Mouse (Mus musculus): ENCODE measurements around the gene Olfr1438-ps1. TPM values are rescaled to one million over a fixed set of nuclear protein-coding genes. Genes with fewer than 3 reads are reported as not detected.
"Not testable (repeated sequence)": the region's sequence is repeated elsewhere in the genome, so short reads cannot be mapped to it uniquely, and the experiment has no call there.

The Olfr1438-ps1 gene
- polyA plus RNA-seq (2012; fragmentation: generic; extraction: Trizol): not detected

DNA sequence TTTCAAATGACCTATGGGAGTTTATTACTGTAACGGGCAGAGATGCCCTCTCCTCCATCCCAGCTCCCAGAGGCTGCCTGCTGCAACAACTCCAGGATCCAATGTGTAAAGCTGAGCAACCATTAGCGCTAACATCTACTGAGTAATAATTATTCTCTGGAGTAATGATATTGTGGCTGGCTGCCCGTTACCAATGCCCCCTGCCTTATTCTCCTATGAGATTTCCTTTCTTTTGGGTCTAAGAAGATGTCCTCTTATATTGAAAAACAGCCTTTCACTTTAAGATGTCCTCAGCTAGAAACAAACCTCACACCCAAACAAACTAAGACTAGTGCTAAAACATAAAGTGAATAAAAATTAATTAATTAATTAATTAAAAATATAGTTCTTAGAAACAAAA lies at the start of gene Olfr1438-ps1:
Gene Olfr1438-ps1 (minus strand): TSS at position 101 of the 400 bp plus-strand sequence.
- Histone ChIP-seq H3K27me3 (ENCODE audit: control insufficient read depth, insufficient read depth, insufficient read length) (no peaks in the 10 kb centered on the region), H3K79me2 (ENCODE audit: control insufficient read depth, insufficient read depth) (no peaks in the 10 kb centered on the region), H3K4me2 (ENCODE audit: low read depth) (no peak within 1 kb of the TSS), H3ac (ENCODE audit: control insufficient read depth, insufficient read length) (no peak within 1 kb of the TSS), H3K36me3 (ENCODE audit: control insufficient read depth, insufficient read depth) (no peaks in the 10 kb centered on the region), H3K4me3 (no peak within 1 kb of the TSS)
- TF ChIP-seq E2F4 (IDR thresholded peaks at IDR 0.05; ENCODE audit: insufficient read depth) (no peak), TCF12 (IDR thresholded peaks at IDR 0.05; ENCODE audit: insufficient read depth, poor library complexity, severe bottlenecking) (no peak), USF1 (IDR thresholded peaks at IDR 0.05; ENCODE audit: low read depth) (no peak), CEBPB (IDR thresholded peaks at IDR 0.05; ENCODE audit: insufficient read depth, poor library complexity, severe bottlenecking) (no peak), TCF3 (IDR thresholded peaks at IDR 0.05; ENCODE audit: insufficient read length, low read depth) (no peak), POLR2A (IDR thresholded peaks at IDR 0.05; ENCODE audit: insufficient read length, low read depth) (no peak), MAX (IDR thresholded peaks at IDR 0.05; ENCODE audit: low read depth) (no peak), MYOD1 (IDR thresholded peaks at IDR 0.05; ENCODE audit: control insufficient read depth in 1 of 3, insufficient read length in 2 of 3, low read depth in 2 of 3) (no peak), REST (IDR thresholded peaks at IDR 0.05; ENCODE audit: insufficient read depth, insufficient read length) (no peak), POLR2AphosphoS2 (IDR thresholded peaks at IDR 0.05; ENCODE audit: insufficient read length, low read depth) (no peak), MYOG (IDR thresholded peaks at IDR 0.05; ENCODE audit: control insufficient read depth in 1 of 3, insufficient read depth in 1 of 3, insufficient read length in 2 of 3, low read depth in 2 of 3) (no peak), SRF (IDR thresholded peaks at IDR 0.05; ENCODE audit: control insufficient read depth, insufficient read length, low read depth) (no peak)

DNA sequence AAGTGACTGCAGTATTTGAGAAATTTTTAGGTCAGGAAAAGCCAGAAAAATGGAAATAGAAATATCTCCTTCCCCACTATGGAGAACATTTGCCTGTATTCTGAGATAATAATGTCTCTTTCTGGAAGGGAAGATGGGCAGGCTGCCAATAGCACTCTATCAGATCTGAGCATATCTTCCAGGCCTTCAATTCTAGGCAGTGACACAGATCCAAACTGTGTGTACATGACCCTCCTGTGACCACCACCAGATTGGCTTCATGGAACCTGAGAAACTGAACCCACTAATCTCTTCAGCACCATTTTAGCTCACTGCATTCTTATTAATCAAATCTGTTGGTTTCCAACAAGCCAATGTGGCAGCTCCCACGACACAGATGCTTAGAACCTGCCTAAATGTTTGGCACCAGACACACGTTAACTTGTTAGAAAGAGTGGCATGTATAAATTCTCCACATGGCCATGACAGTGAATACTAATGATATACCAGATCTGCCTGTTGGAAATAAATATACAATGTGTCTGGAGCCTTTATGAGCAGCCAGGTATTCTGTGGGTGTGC lies 38.8 kb upstream of the Olfr1438-ps1 start:
- no peaks in the 10 kb centered on the region for H3K36me3 ChIP-seq (ENCODE audit: control insufficient read depth, insufficient read depth)
- no peak for TF ChIP-seq MYOD1 (IDR thresholded peaks at IDR 0.05; ENCODE audit: control insufficient read depth in 1 of 3, insufficient read length in 2 of 3, low read depth in 2 of 3)
- no peak for TF ChIP-seq USF1 (IDR thresholded peaks at IDR 0.05; ENCODE audit: low read depth)
- no peak for TF ChIP-seq TCF3 (IDR thresholded peaks at IDR 0.05; ENCODE audit: insufficient read length, low read depth)
- TF ChIP-seq SRF (IDR thresholded peaks at IDR 0.05; ENCODE audit: control insufficient read depth, insufficient read length, low read depth): no peak
- TF ChIP-seq E2F4 (IDR thresholded peaks at IDR 0.05; ENCODE audit: insufficient read depth): no peak
- no peak for TF ChIP-seq MYOG (IDR thresholded peaks at IDR 0.05; ENCODE audit: control insufficient read depth in 1 of 3, insufficient read depth in 1 of 3, insufficient read length in 2 of 3, low read depth in 2 of 3)
- TF ChIP-seq POLR2AphosphoS2 (IDR thresholded peaks at IDR 0.05; ENCODE audit: insufficient read length, low read depth): no peak
- H3K79me2 ChIP-seq (ENCODE audit: control insufficient read depth, insufficient read depth): no peaks in the 10 kb centered on the region
- H3K4me2 ChIP-seq (ENCODE audit: low read depth): no peak overlapping the region
- H3K27me3 ChIP-seq (ENCODE audit: control insufficient read depth, insufficient read depth, insufficient read length): no peaks in the 10 kb centered on the region
- no peak overlapping the region for H3ac ChIP-seq (ENCODE audit: control insufficient read depth, insufficient read length)
- no peak overlapping the region for H3K4me3 ChIP-seq

DNA sequence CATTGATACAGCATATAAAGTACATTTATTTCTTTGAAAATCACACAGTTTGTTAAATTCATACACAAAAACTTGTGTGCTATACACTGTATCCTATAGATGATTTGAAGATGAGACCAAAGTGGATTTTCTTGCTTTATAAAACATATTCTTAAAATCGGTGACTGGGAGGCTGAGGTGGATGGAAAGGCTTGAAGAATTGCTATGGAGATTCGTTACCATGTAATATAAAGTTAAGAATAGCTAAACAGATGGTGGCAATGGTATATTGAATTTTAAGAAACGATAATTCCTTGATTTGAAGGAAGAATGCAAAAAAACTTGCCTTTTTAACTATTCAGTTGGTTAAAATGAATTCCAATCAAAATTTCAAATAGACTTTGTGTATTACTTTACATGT lies 37.3 kb upstream of the Olfr1438-ps1 start:
- H3K27me3 ChIP-seq (ENCODE audit: control insufficient read depth, insufficient read depth, insufficient read length): no peaks in the 10 kb centered on the region
- H3K4me2 ChIP-seq (ENCODE audit: low read depth): no peak overlapping the region
- TF ChIP-seq SRF (IDR thresholded peaks at IDR 0.05; ENCODE audit: control insufficient read depth, insufficient read length, low read depth) (no peak), MAX (IDR thresholded peaks at IDR 0.05; ENCODE audit: low read depth) (no peak), MYOG (IDR thresholded peaks at IDR 0.05; ENCODE audit: control insufficient read depth in 1 of 3, insufficient read depth in 1 of 3, insufficient read length in 2 of 3, low read depth in 2 of 3) (no peak), CEBPB (IDR thresholded peaks at IDR 0.05; ENCODE audit: insufficient read depth, poor library complexity, severe bottlenecking) (no peak), E2F4 (IDR thresholded peaks at IDR 0.05; ENCODE audit: insufficient read depth) (no peak), USF1 (IDR thresholded peaks at IDR 0.05; ENCODE audit: low read depth) (no peak), TCF3 (IDR thresholded peaks at IDR 0.05; ENCODE audit: insufficient read length, low read depth) (no peak), TCF12 (IDR thresholded peaks at IDR 0.05; ENCODE audit: insufficient read depth, poor library complexity, severe bottlenecking) (no peak), POLR2A (IDR thresholded peaks at IDR 0.05; ENCODE audit: insufficient read length, low read depth) (no peak), POLR2AphosphoS2 (IDR thresholded peaks at IDR 0.05; ENCODE audit: insufficient read length, low read depth) (no peak), MYOD1 (IDR thresholded peaks at IDR 0.05; ENCODE audit: control insufficient read depth in 1 of 3, insufficient read length in 2 of 3, low read depth in 2 of 3) (no peak), REST (IDR thresholded peaks at IDR 0.05; ENCODE audit: insufficient read depth, insufficient read length) (no peak)
- no peaks in the 10 kb centered on the region for H3K79me2 ChIP-seq (ENCODE audit: control insufficient read depth, insufficient read depth)
- H3K4me3 ChIP-seq: no peak overlapping the region
- no peaks in the 10 kb centered on the region for H3K36me3 ChIP-seq (ENCODE audit: control insufficient read depth, insufficient read depth)
- no peak overlapping the region for H3ac ChIP-seq (ENCODE audit: control insufficient read depth, insufficient read length)

DNA sequence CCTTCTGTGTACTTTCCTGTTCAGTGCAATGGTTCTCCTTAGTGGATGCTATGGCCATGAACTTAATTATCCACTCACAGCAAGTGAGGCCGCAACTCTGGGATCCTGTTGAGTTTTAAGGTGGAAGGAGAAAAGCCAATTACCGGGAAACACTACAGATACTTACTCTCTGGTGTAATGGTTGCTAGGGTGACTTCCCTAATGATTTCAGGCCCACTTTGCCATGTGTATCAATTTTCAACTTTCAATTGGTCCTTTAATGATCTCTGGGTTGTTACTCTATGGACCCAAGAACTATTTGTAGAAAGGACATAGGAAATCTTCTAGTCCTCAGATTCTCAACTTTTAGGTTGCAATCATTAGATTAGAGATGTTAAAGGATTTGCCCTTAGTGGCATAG lies 10.7 kb downstream of the Olfr1438-ps1 start, which contains the start of gene Olfr1437:
Gene Olfr1437 (minus strand): TSS at position 101 of the 400 bp plus-strand sequence.
- TF ChIP-seq MYOD1 (IDR thresholded peaks at IDR 0.05; ENCODE audit: control insufficient read depth in 1 of 3, insufficient read length in 2 of 3, low read depth in 2 of 3) (no peak), USF1 (IDR thresholded peaks at IDR 0.05; ENCODE audit: low read depth) (no peak), REST (IDR thresholded peaks at IDR 0.05; ENCODE audit: insufficient read depth, insufficient read length) (no peak)
- Histone ChIP-seq H3K4me2 (ENCODE audit: low read depth) (no peak within 1 kb of the TSS), H3K79me2 (ENCODE audit: control insufficient read depth, insufficient read depth) (no peaks in the 10 kb centered on the region), H3K27me3 (ENCODE audit: control insufficient read depth, insufficient read depth, insufficient read length) (no peaks in the 10 kb centered on the region), H3ac (ENCODE audit: control insufficient read depth, insufficient read length) (no peak within 1 kb of the TSS), H3K4me3 (no peak within 1 kb of the TSS), H3K36me3 (ENCODE audit: control insufficient read depth, insufficient read depth) (no peaks in the 10 kb centered on the region)

DNA sequence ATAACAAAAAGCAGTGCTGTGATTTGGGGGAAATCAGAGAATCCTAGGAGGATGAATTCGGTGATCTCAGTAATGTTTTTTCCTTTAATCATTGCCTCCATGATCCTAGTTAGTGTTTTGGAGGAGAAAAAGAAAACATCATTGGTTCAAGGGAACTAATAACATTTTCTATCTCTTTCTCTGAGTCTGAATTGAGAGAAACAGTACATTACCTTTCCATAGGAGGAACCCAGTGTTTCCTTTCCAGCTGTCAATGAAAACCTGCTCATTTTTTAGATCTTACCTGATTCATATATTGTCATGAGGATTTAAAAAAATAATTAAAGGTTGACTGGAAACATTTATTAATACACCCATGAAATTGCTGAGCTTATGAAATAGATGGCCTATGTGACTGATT lies 36.7 kb downstream of the Olfr1438-ps1 start, which contains the start of gene Olfr1436:
Gene Olfr1436 (minus strand): TSS at position 101 of the 400 bp plus-strand sequence.
- H3ac ChIP-seq (ENCODE audit: control insufficient read depth, insufficient read length); H3K36me3 ChIP-seq (ENCODE audit: control insufficient read depth, insufficient read depth); H3K27me3 ChIP-seq (ENCODE audit: control insufficient read depth, insufficient read depth, insufficient read length); H3K4me3 ChIP-seq; H3K4me2 ChIP-seq (ENCODE audit: low read depth); H3K79me2 ChIP-seq (ENCODE audit: control insufficient read depth, insufficient read depth): not testable (repeated sequence)
